Mouse (Mus musculus) C2C12 (cell line): Measurements from ENCODE around the gene 1810049J17Rik. TPM values are rescaled to one million over a fixed set of nuclear protein-coding genes. Genes with fewer than 3 reads are reported as not detected.

ENCODE experiments used
- H3K27me3 ChIP-seq: one replicate; pipeline ENCODE4 v1.6.1; 2011; ENCODE audit not compliant: control insufficient read depth, insufficient read depth, insufficient read length
- H3K36me3 ChIP-seq: one replicate; pipeline ENCODE4 v1.6.1; 2011; ENCODE audit not compliant: control insufficient read depth, insufficient read depth
- H3K4me3 ChIP-seq: one replicate; pipeline ENCODE4 v1.5.1; 2011; ENCODE audit warnings: mild to moderate bottlenecking, control low read depth; ENCODE audit not compliant: poor library complexity, insufficient read depth, severe bottlenecking
- H3K79me2 ChIP-seq: one replicate; pipeline ENCODE4 v1.6.1; 2011; ENCODE audit not compliant: control insufficient read depth, insufficient read depth
- H3K79me3 ChIP-seq: one replicate; pipeline ENCODE4 v1.6.1; 2011; ENCODE audit warnings: low read depth, control low read depth
- H3ac ChIP-seq: one replicate; pipeline ENCODE3; 2011; ENCODE audit warnings: low read depth; ENCODE audit not compliant: control insufficient read depth, insufficient read length
- CEBPB ChIP-seq: IDR thresholded peaks from one replicate; pipeline ENCODE4 v1.6.1; 2011; ENCODE audit warnings: low read depth, mild to moderate bottlenecking, control low read depth, moderate library complexity
- CTCF ChIP-seq: IDR thresholded peaks from one replicate; pipeline ENCODE4 v1.5.1; 2011; ENCODE audit not compliant: control insufficient read depth, insufficient read depth, insufficient read length
- FOSL1 ChIP-seq: IDR thresholded peaks from one replicate; pipeline ENCODE4 v1.8.0; 2011; ENCODE audit warnings: mild to moderate bottlenecking, low read length; ENCODE audit not compliant: poor library complexity, insufficient read depth, severe bottlenecking
- MAX ChIP-seq: IDR thresholded peaks from one replicate; pipeline ENCODE4 v1.6.1; 2011; ENCODE audit warnings: mild to moderate bottlenecking, control low read depth
- MYOD1 ChIP-seq: IDR thresholded peaks from one replicate; pipeline ENCODE4 v1.6.1; 2011; ENCODE audit warnings: low read depth; ENCODE audit not compliant: control insufficient read depth, insufficient read length
- MYOG ChIP-seq: IDR thresholded peaks from one replicate; pipeline ENCODE4 v1.6.1; 2011; ENCODE audit not compliant: control insufficient read depth, insufficient read length; ENCODE audit errors: extremely low read depth
- USF1 ChIP-seq: IDR thresholded peaks from one replicate; pipeline ENCODE4 v1.6.1; 2011; ENCODE audit warnings: low read depth, mild to moderate bottlenecking, control low read depth, moderate library complexity
- polyA plus RNA-seq: library from polyadenylated mRNA; unstranded; fragments of >200 nt; fragmentation: generic; extraction: Trizol; gene quantifications from one replicate; pipeline ENCODE4 v1.2.1, GENCODE M21; 2012; ENCODE audit warnings: missing spikeins

The 1810049J17Rik gene
- polyA plus RNA-seq, 1 experiment = 4.8 TPM

GRCm38 (mm10) chr15:12360519-12361212 is 39.0 kb upstream of the 1810049J17Rik start:
- no peak overlapping the region for H3K4me3 ChIP-seq
- TF ChIP-seq CTCF (no peak), USF1 (no peak), CEBPB (no peak), FOSL1 (no peak), MYOG (no peak), MYOD1 (no peak)
- H3ac ChIP-seq = no peak overlapping the region
- peaks cover 24% of the 10 kb centered on the region for H3K36me3 ChIP-seq
- H3K27me3 ChIP-seq = no peaks in the 10 kb centered on the region
- no peaks in the 10 kb centered on the region for H3K79me3 ChIP-seq
- no peaks in the 10 kb centered on the region for H3K79me2 ChIP-seq

- Histone ChIP-seq H3K27me3 (no peaks in the 10 kb centered on the region), H3K79me2 (no peaks in the 10 kb centered on the region), H3K36me3 (peaks cover 46% of the 10 kb centered on the region), H3K79me3 (no peaks in the 10 kb centered on the region), H3ac (no peak overlapping the region), H3K4me3 (no peak overlapping the region)
- no peak for TF ChIP-seq CEBPB
- TF ChIP-seq USF1 = no peak
- TF ChIP-seq CTCF = no peak
- TF ChIP-seq MAX = no peak
- no peak for TF ChIP-seq MYOG
- no peak for TF ChIP-seq MYOD1
- no peak for TF ChIP-seq FOSL1
Measured at GRCm38 (mm10) chr15:12358384-12358783, 36.7 kb upstream of the 1810049J17Rik start.

GRCm38 (mm10) chr15:12357459-12357858 is 35.8 kb upstream of the 1810049J17Rik start:
- Histone ChIP-seq H3K36me3 (peaks cover 55% of the 10 kb centered on the region), H3ac (no peak overlapping the region), H3K4me3 (no peak overlapping the region), H3K79me3 (no peaks in the 10 kb centered on the region), H3K79me2 (no peaks in the 10 kb centered on the region), H3K27me3 (no peaks in the 10 kb centered on the region)
- TF ChIP-seq MYOD1 = no peak
- TF ChIP-seq MYOG = no peak
- TF ChIP-seq FOSL1 = no peak
- no peak for TF ChIP-seq CEBPB
- TF ChIP-seq MAX = no peak
- TF ChIP-seq USF1 = no peak
- no peak for TF ChIP-seq CTCF

- Histone ChIP-seq H3K4me3 (no peak overlapping the region), H3K36me3 (peaks cover 71% of the 10 kb centered on the region), H3K79me3 (no peaks in the 10 kb centered on the region), H3ac (no peak overlapping the region), H3K27me3 (no peaks in the 10 kb centered on the region), H3K79me2 (no peaks in the 10 kb centered on the region)
- TF ChIP-seq MAX (no peak), FOSL1 (no peak), MYOD1 (no peak), CTCF (no peak), CEBPB (no peak), USF1 (no peak), MYOG (no peak)
Measured at GRCm38 (mm10) chr15:12355907-12356306, 34.2 kb upstream of the 1810049J17Rik start.

GRCm38 (mm10) chr15:12355261-12355660 is 33.6 kb upstream of the 1810049J17Rik start:
- no peaks in the 10 kb centered on the region for H3K79me2 ChIP-seq
- no peak overlapping the region for H3K4me3 ChIP-seq
- TF ChIP-seq MYOD1 = no peak
- TF ChIP-seq CTCF = no peak
- no peak for TF ChIP-seq USF1
- no peaks in the 10 kb centered on the region for H3K27me3 ChIP-seq
- H3ac ChIP-seq = no peak overlapping the region
- H3K79me3 ChIP-seq = no peaks in the 10 kb centered on the region
- peaks cover 75% of the 10 kb centered on the region for H3K36me3 ChIP-seq

GRCm38 (mm10) chr15:12354281-12354810 is 32.6 kb upstream of the 1810049J17Rik start:
- H3ac ChIP-seq = no peak overlapping the region
- H3K36me3 ChIP-seq = peaks cover 79% of the 10 kb centered on the region
- no peak for TF ChIP-seq CTCF
- TF ChIP-seq CEBPB = no peak
- no peak for TF ChIP-seq MAX
- TF ChIP-seq USF1 = no peak
- no peak for TF ChIP-seq MYOG
- no peak for TF ChIP-seq FOSL1
- no peak for TF ChIP-seq MYOD1
- no peaks in the 10 kb centered on the region for H3K79me3 ChIP-seq
- no peaks in the 10 kb centered on the region for H3K79me2 ChIP-seq
- no peaks in the 10 kb centered on the region for H3K27me3 ChIP-seq
- no peak overlapping the region for H3K4me3 ChIP-seq
